Mouse (Mus musculus) cerebellum, postnatal 10 days (tissue): ENCODE measurements around the gene Vipr2.

Source experiments
- DNase-seq, 2 experiments: peaks; one replicate each; pipeline ENCODE4 v3.0.0; 2021; ENCODE audit warnings: mixed read lengths in 2 of 2

Vipr2 gene

GRCm38 (mm10) chr12:116077074-116077854 is at the start of gene Vipr2:
Gene Vipr2, plus strand, starts transcription at chr12:116077726.
- peak; percentile 71 to 75 for DNase-seq

GRCm38 (mm10) chr12:116028095-116028494 is 49.4 kb upstream of the Vipr2 start:
- peak; percentile 4 to 26 for DNase-seq

DNA sequence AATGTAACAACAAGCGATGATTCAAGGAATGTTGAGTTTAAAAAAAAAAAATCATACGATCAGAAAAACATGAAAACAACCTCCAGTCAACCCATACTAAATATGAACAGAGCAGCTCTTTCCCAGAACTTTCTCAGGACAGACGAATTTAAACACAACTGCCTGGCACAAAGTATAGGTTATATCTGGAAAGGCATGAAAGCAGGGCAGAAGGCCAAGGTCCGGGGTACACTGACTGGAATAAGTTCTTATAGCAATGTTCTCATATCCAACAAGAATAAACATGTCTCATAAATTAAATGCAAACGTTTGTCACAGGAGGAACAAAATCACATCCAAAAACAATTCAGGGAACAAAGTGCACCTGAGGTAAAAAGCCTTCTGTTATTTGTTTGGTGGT is 42.2 kb upstream of the Vipr2 start:
- DNase-seq: no peak

- DNase-seq: no peak
These were observed 32.7 kb upstream of the Vipr2 start for GRCm38 (mm10) chr12:116044785-116045184.

DNA sequence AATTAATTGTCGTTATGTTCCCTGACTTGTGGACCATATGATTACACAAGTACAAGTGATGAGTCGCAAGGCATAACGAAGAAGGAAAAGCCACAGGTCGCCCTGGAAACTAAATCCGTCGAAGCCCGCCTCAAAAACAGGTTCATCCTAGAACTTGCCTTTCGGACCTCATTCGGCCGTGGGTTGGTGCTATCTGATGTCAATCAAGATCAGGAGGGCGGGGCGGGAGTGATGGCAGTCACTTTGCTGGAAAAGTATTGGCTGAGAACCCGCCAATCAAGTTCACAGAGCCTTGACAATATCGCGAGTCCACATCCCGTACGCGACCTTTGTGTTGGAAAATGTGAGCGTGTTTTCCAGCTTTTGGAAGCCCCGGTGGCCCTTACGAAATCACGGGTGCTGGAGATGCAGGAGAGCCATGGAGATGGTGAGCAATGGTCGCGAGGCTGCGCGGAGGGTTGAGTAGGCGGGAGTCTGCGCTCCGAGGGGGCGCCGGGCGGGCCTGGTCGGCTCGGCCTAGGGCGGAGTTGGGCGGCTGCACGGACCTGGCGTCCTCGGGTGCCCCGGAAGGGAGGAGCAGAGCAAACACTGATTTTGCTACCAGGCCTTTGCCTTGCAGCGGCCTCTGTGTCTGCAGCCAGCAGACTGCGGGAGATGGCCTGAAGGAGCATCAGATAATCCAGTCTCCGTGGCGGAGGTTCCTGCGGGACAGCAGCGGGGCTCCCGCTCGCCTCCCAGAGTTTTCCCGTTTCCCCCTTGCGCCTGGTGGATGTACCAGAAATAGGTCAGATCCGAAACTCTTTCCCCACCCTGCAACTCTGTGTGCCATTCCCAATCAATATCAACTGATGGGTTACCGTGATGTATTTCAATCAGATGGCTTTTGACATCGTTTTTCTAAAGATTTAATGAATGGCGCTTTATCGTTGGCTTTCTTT is 29.8 kb upstream of the Vipr2 start, which contains the start of gene Zfp386:
Gene Zfp386, plus strand, starts transcription at position 285 of the 938 bp plus-strand sequence.
- peak; percentile 99 to 100 for DNase-seq

DNA sequence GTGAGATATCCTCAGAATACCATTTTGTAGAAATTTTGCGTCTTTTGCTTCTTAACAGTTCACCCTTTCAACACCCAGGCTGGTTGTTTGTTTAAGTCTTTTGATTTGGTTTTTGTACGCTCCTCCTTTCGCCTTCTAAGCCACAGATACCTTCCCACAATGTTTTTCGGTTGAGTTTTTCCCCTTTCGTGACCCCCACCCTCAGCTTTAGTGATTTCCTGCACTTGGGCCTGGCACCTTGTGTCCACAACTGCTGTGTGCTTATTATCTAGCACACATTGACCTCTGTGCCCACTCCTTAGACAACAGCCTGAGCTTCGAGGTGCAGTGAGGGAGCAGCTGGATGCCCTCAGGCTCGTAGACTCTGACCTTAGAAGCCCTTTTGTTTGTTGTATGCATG is 28.8 kb upstream of the Vipr2 start:
- DNase-seq: no peak

- DNase-seq: no peak
These were observed 28.3 kb upstream of the Vipr2 start for GRCm38 (mm10) chr12:116049236-116049635.

DNA sequence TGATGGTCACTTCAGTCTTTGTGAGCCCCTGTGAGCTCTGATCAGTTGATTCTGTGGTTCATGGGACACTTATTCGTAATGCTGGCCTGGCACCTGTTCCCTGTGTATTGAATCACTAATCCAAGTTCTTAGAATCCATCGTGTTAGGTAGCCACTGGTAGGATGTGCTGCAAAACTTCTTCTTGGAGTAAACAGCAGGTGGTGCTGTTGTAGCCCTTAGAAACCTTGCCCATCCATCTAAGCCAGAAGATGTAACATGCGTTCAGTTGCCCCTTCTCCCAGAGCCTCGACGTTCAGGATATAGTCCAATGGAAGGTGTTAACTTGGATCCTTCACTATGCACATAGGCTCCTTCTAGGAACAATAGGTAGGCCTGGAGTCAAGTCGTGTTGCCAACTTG is 27.8 kb upstream of the Vipr2 start:
- DNase-seq: no peak

DNA sequence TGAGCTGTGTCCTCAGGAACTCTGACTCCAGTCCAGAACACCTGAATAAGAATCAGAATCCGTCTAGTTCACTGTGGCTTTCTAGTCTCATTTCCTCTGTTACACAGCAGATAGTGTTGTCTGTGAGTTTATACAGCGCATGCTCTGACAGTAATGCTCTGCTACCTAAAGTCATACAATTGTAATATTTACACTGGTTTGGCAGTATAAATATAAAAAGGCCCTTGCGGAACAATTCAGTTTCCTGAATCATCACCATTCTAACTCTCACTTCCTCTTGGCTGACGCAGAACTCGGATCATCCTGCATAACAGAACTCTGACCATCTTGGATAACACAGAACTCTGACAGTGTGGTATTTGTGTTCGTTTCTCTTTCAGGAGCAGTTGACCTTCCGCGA is 23.2 kb upstream of the Vipr2 start:
- no peak for DNase-seq

- no peak for DNase-seq
These were observed 21.4 kb upstream of the Vipr2 start for GRCm38 (mm10) chr12:116056112-116056511.

- DNase-seq: no peak
These were observed 15.8 kb upstream of the Vipr2 start for GRCm38 (mm10) chr12:116061561-116062193.

- no peak for DNase-seq
These were observed 15.3 kb upstream of the Vipr2 start for GRCm38 (mm10) chr12:116062194-116062583.

GRCm38 (mm10) chr12:116063020-116063419 is 14.5 kb upstream of the Vipr2 start:
- DNase-seq: no peak

DNA sequence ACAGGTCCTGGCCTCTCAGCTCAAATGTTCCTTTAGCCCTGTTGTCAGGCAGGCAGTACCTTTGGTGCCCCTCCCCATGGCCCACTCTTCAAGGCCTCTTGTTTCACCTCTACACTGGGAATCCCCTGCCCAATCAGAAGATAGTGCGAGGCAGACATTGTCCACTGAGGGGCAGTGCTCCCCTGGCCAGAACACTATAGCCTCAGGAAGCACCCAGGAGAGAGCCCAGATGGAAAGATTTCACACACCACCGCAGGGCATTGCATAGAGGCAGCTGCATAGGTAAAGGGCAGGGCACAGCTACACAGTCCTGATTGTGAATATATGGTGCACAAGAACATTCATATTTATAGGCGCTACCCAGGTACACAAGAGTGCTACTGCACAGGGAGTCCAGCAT is 6.5 kb upstream of the Vipr2 start:
- peak; percentile 70 to 71 for DNase-seq

- DNase-seq: no peak
These were observed 385 bp downstream of the Vipr2 start for GRCm38 (mm10) chr12:116077855-116078366.

DNA sequence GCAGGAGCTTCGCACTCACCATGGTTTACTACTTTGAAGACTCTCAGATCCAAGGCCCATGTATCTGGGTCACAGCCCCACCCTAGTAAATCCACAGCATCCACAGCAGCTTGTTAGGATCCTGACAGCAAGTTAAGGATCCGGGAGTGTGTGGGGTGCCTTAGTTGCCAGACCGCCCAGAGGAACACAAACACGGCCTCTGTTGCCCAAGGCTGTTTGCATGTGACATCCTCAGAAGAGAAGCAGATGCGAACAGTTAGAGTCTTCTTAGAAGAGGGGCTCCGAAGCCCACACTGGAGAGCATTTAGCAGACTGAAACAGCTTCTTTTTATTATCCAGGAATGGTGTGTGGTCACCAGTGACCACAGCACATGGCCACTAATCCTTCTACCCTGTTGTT is 5.6 kb downstream of the Vipr2 start:
- DNase-seq: no peak

GRCm38 (mm10) chr12:116084294-116084693 is 6.8 kb downstream of the Vipr2 start:
- no peak for DNase-seq

GRCm38 (mm10) chr12:116086951-116087600 is 9.6 kb downstream of the Vipr2 start:
- DNase-seq: no peak

GRCm38 (mm10) chr12:116089836-116090235 is 12.3 kb downstream of the Vipr2 start:
- DNase-seq: no peak

DNA sequence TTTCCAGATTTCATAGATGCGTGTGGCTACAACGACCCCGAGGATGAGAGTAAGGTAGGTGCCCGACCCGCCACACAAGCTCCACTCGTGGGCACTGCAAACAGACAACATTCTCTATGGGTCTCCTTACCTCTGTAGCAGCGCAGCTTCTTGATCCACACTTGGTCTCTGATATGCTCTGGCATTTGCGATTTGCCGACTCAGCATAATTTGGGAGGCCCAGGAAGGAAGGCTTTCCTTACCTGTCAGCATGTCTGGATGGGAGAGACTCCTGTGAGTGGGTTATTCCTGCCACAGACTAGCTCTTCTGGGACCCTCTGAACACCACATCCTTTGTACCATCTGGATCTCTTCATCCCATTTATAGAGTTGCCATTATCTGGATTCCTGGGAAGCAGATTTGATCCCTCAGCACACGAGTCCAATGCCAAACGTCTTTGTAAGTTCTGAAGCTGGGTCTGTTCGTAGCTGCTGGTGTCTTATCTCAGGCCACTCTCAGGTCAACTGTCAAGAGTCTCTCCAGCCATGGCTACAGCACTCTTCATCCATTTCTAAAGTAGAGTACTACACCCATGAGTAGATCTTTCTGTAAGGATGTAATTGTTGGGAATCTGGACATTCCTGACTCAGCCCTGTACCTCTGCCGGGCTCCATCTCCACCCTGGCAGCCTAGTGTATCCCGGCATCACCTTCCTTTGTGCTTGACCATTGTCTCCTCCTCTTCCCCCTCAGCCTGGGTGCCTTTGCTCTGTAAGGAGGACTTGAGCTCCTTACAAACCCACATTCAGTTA is 17.4 kb downstream of the Vipr2 start:
- no peak for DNase-seq

- DNase-seq: no peak
These were observed 18.9 kb downstream of the Vipr2 start for GRCm38 (mm10) chr12:116096361-116096904.
